Mouse (Mus musculus) heart, adult 2 months (tissue): ENCODE data around the gene Zdhhc8. TPM values are rescaled to one million over a fixed set of nuclear protein-coding genes. Genes with fewer than 3 reads are reported as not detected.
A peak's percentile ranks its signal among the peaks of the same experiment; 100 is the strongest.

Experiments used
- DNase-seq, 2 experiments: peaks; one replicate each; pipeline ENCODE4 v3.0.0; 2021
- H3K27ac ChIP-seq: fragments of 200-600 bp; 2 replicates; pipeline ENCODE4 v1.8.1; 2022
- H3K27me3 ChIP-seq: fragments of 200-500 bp; 2 replicates; pipeline ENCODE4 v1.6.1; 2012; ENCODE audit warnings: mild to moderate bottlenecking, low read length, inconsistent platforms, mixed read lengths; ENCODE audit not compliant: control insufficient read depth, insufficient read depth
- H3K36me3 ChIP-seq: fragments of 200-500 bp; 2 replicates; pipeline ENCODE4 v1.6.1; 2012; ENCODE audit warnings: low read length, inconsistent platforms; ENCODE audit not compliant: control insufficient read depth, insufficient read depth
- H3K4me1 ChIP-seq: fragments of 200-500 bp; 2 replicates; pipeline ENCODE4 v1.6.1; 2011; ENCODE audit warnings: low read length; ENCODE audit not compliant: control insufficient read depth, insufficient read depth
- H3K4me3 ChIP-seq: fragments of 200-600 bp; 2 replicates; pipeline ENCODE4 v1.8.1; 2022
- H3K79me2 ChIP-seq: fragments of 200-500 bp; replicated peaks from 2 replicates; pipeline ENCODE4 v1.6.1; 2012; ENCODE audit warnings: mild to moderate bottlenecking, inconsistent platforms, low read length, moderate library complexity, mixed read lengths; ENCODE audit not compliant: control insufficient read depth, insufficient read depth
- H3K9ac ChIP-seq: fragments of 200-500 bp; 2 replicates; pipeline ENCODE4 v1.6.1; 2012; ENCODE audit warnings: low read depth, mild to moderate bottlenecking, control low read depth, inconsistent platforms, low read length, mixed read lengths
- CTCF ChIP-seq: fragments of 200-600 bp; IDR thresholded peaks from 2 replicates; pipeline ENCODE4 v1.8.1; 2022; ENCODE audit warnings: antibody characterized with exemption, mild to moderate bottlenecking, moderate library complexity
- EP300 ChIP-seq: fragments of 200-500 bp; IDR thresholded peaks from 2 replicates; pipeline ENCODE4 v1.6.1; 2011; ENCODE audit warnings: low read depth, low read length, control low read depth; ENCODE audit not compliant: insufficient read depth
- POLR2A ChIP-seq: fragments of 200-500 bp; IDR thresholded peaks from 2 replicates; pipeline ENCODE4 v1.6.1; 2011; ENCODE audit warnings: mild to moderate bottlenecking, low read depth, low read length, control low read depth; ENCODE audit not compliant: insufficient read depth
- WGBS: fragments of 180-500 bp; shearing (Covaris S2); methylation state at CpG from one replicate; pipeline ENCODE4 v1.1.7; 2018; 5-methylcytosine and 5-hydroxymethylcytosine counted together
- intact Hi-C: fragments of 180-260 bp; cut with DNase I; formaldehyde crosslinking; loops from one replicate; pipeline ENCODE4 v1.15.1; 2025
- polyA plus RNA-seq: library from polyadenylated mRNA; depleted of rRNA; stranded (reverse); fragments of >200 nt; gene quantifications from 2 replicates; pipeline ENCODE4 v1.2.3, GENCODE M21; 2012
- total RNA-seq, 2 experiments: library from RNA; stranded (reverse); gene quantifications; 2 replicates each; pipeline ENCODE4 v1.2.3; 2021

Gene Zdhhc8
- total and polyA plus RNA-seq, 3 experiments, result 19.6 to 51.5 (median 22.7) TPM

DNA sequence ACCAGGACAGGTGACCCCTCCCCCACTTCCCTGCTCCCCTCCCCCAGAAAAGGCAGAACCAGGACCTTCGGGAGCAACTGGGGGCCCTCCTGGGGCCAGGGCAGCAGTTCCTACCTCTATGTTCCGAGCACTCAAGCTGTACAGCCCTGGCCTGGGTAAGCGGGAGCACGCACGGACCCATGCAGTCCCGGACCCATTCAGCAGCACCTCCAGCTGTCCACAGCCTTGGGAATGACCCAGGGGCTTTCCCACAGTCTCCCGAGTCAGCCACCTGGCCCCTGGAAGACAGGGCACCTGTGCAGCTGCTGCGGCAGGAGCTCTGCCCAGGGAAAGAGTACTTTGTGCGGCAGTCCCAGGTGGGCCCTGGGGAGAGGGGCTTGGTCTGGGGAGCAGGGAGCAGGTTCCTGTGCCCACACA is 16.3 kb downstream of the Zdhhc8 start:
- 69% methylated on average over 9 of the region's 9 CpGs for WGBS
- no peaks in the 10 kb centered on the region for H3K36me3 ChIP-seq
- TF ChIP-seq POLR2A (no peak), EP300 (no peak), CTCF (no peak)
- intact Hi-C loops, result no loop called here
- no peaks in the 10 kb centered on the region for H3K27me3 ChIP-seq
- H3K4me1 ChIP-seq, result no peaks in the 10 kb centered on the region
- H3K79me2 ChIP-seq, result no peaks in the 10 kb centered on the region
- no peak overlapping the region for H3K4me3 ChIP-seq
- H3K9ac ChIP-seq, result no peak overlapping the region
- no peak for DNase-seq
- no peak overlapping the region for H3K27ac ChIP-seq

DNA sequence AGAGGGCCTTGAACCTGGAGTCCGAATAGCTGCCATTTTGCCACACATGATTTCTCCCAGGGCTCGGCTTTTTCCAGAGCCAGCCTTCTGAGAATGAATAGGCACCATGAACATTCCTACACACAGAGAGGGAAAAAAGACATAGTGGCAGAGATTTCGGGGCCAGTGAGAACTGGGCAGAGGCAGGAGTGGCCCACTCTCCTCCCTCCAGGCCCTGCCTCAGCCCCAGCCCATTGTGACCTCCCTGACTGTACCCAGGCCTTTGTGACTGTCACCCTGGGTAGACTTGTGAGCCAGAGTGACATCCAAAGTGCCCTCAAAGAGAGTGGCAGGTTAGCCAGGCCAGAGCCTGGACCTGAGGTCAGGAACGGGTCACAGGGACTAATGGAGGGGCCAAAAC is 17.4 kb downstream of the Zdhhc8 start, which contains the start of gene Ccdc188:
Gene Ccdc188, plus strand, starts transcription at position 301 of the 400 bp plus-strand sequence.
- TF ChIP-seq POLR2A, result no peak
- no peak for TF ChIP-seq CTCF
- TF ChIP-seq EP300, result no peak
- no peak within 1 kb of the TSS for H3K27ac ChIP-seq

DNA sequence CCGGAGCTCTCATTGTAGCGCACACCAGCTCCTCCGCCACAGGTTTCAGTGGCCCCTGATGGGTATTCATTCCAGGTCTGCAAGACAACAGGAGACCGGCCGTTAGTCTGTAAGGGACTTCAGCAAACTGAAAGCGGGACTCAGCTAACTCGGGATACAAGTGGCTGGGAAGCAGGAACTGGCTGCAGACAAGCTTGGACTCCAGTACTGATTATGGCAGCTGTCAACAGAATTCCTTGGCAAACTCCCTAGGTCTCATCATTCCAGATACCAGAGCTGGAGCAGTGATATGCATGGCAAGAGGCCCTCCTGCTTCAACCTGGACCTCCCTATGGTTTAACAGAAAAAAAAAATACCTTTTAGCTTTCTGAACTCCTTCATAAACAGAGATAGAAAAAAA is 20.1 kb downstream of the Zdhhc8 start:
- Histone ChIP-seq H3K27ac (no peak overlapping the region), H3K27me3 (no peaks in the 10 kb centered on the region), H3K4me1 (no peaks in the 10 kb centered on the region), H3K79me2 (no peaks in the 10 kb centered on the region), H3K36me3 (no peaks in the 10 kb centered on the region), H3K9ac (0 out of 2 replicates have a peak overlapping the region, but pooled peaks have one; percentile 8), H3K4me3 (no peak overlapping the region)
- intact Hi-C loops, result loop anchor here (5.0 kb wide), 1 partner anchor 88 kb away; the partner anchor contains the start of gene Rtn4r
- no peak for DNase-seq
- 33% methylated on average over 7 of the region's 7 CpGs for WGBS
- TF ChIP-seq POLR2A (no peak), CTCF (no peak), EP300 (no peak)

More for the DNA sequence above, 17.4 kb downstream of the Zdhhc8 start, which contains the start of gene Ccdc188:
- DNase-seq, result no peak
- Histone ChIP-seq H3K36me3 (no peaks in the 10 kb centered on the region), H3K4me1 (no peaks in the 10 kb centered on the region), H3K9ac (no peak within 1 kb of the TSS), H3K27me3 (no peaks in the 10 kb centered on the region), H3K4me3 (no peak within 1 kb of the TSS), H3K79me2 (no peaks in the 10 kb centered on the region)
- intact Hi-C loops, result no loop called here
- 90% methylated on average over 4 of the region's 4 CpGs for WGBS

DNA sequence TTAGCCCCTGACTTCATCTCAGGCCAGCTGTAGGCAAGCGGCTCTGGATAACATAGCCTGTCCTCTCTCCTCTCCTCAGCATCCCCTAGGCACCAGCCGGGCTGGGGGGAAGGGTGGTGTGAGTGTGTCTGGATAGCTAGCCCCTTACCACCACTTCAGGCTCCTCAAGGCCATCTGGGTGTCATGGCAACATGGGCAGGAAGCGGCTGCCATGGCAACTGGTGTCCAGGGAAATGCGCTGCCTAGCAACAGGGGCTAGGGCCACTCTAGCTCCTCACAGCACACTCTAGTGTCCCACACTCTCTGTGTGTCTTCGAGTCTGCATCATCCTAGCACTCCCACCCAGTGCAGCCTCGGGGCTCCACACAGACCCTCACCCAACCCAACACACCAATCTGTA is 21.2 kb downstream of the Zdhhc8 start:
- Histone ChIP-seq H3K36me3 (no peaks in the 10 kb centered on the region), H3K9ac (no peak overlapping the region), H3K4me3 (no peak overlapping the region), H3K27ac (no peak overlapping the region), H3K79me2 (no peaks in the 10 kb centered on the region), H3K4me1 (no peaks in the 10 kb centered on the region), H3K27me3 (no peaks in the 10 kb centered on the region)
- DNase-seq, result no peak
- TF ChIP-seq EP300, result no peak
- no peak for TF ChIP-seq POLR2A
- TF ChIP-seq CTCF, result no peak
- 68% methylated on average over 6 of the region's 6 CpGs for WGBS
- intact Hi-C loops, result loop anchor here (5.0 kb wide), 1 partner anchor 86 kb away; the partner anchor contains the start of gene Rtn4r

DNA sequence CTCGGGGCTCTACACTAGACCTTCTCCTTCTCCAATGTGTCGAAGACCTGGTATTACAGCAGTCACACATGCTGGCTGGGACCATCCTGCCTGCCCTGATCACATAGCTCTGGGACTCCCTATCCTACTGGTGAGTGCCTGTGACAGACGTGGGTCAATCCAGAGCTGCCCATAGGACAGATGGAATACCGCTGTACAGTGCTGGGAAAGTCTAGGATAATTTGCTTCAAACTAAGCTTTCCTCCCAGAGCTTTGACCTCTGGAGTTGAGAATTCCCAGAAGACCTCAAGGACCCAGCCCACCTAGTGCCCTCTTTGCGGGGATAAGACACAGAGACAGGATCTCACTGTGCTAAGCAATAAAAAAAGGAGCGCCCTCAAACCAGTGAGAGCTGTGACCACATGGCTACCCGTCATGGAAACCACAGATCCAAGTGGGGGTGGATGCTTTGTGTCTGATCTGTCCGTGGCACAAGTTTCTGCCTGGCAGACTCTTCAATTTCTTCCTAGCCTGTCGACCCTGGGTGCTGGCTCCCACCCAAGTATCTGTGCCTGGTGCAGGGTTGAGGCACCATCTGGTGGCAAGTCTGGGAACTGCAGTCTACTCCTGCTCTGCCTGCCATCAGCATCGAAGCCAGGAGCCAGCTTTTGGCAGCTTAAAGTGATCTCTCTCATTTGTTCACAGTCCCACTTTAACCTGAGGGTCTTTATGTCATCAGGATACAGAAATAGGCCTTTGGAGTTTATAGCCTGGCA is 23.3 kb downstream of the Zdhhc8 start:
- intact Hi-C loops, result loop anchor here (1.0 to 5.0 kb wide), 4 partner anchors 39 to 159 kb away; partner anchors contain the start of genes Dgcr6 and Rtn4r
- H3K9ac ChIP-seq, result no peak overlapping the region
- no peak overlapping the region for H3K4me3 ChIP-seq
- no peak overlapping the region for H3K27ac ChIP-seq
- no peaks in the 10 kb centered on the region for H3K4me1 ChIP-seq
- 42% methylated on average over 10 of the region's 10 CpGs for WGBS
- peak; percentile 77 to 89 for DNase-seq
- no peaks in the 10 kb centered on the region for H3K79me2 ChIP-seq
- H3K27me3 ChIP-seq, result no peaks in the 10 kb centered on the region
- TF ChIP-seq EP300 (peak; percentile 81; the same call in 1 of the 2 replicates), POLR2A (no peak)
- H3K36me3 ChIP-seq, result no peaks in the 10 kb centered on the region
